Mouse (Mus musculus): ENCODE measurements around the gene Acox1. TPM values are rescaled to one million over a fixed set of nuclear protein-coding genes. Genes with fewer than 3 reads are reported as not detected.

Gene Acox1
- polyA plus RNA-seq, 1 experiment from 2014 or later, result 19.8 TPM

GRCm38 (mm10) chr11:116148761-116149221 lies 50.1 kb downstream of the Acox1 start:
- Histone ChIP-seq H3K9me3 (no peaks in the 10 kb centered on the region), H3K36me3 (replicated peaks) (peaks cover 100% of the 10 kb centered on the region), H3K4me3 (no peak overlapping the region), H3K27me3 (ENCODE audit: poor library complexity, severe bottlenecking) (no peaks in the 10 kb centered on the region), H3K4me1 (peaks cover 25% of the 10 kb centered on the region), H3K27ac (0 out of 2 replicates have a peak overlapping the region, but pooled peaks have one; percentile 5)
- WGBS, result 74% methylated on average over 20 of the region's 20 CpGs
- DNase-seq (ENCODE audit: extremely low spot score, low spot score), result no peak

- Histone ChIP-seq H3K27me3 (ENCODE audit: poor library complexity, severe bottlenecking) (no peaks in the 10 kb centered on the region), H3K9me3 (no peaks in the 10 kb centered on the region), H3K36me3 (replicated peaks) (peaks cover 100% of the 10 kb centered on the region), H3K4me3 (no peak overlapping the region), H3K27ac (peak overlapping the region; percentile 4; the same call in 1 of the 2 replicates), H3K4me1 (peaks cover 36% of the 10 kb centered on the region)
- WGBS, result 76% methylated on average over 25 of the region's 25 CpGs
- DNase-seq (ENCODE audit: extremely low spot score, low spot score), result no peak
Measured at GRCm38 (mm10) chr11:116146294-116146985, 52.4 kb downstream of the Acox1 start.

- H3K36me3 ChIP-seq (replicated peaks), result peaks cover 93% of the 10 kb centered on the region
- no peak overlapping the region for H3K27ac ChIP-seq
- no peak for DNase-seq (ENCODE audit: extremely low spot score, low spot score)
- H3K4me1 ChIP-seq, result peaks cover 36% of the 10 kb centered on the region
- H3K27me3 ChIP-seq (ENCODE audit: poor library complexity, severe bottlenecking), result no peaks in the 10 kb centered on the region
- no peaks in the 10 kb centered on the region for H3K9me3 ChIP-seq
- 58% methylated on average over 18 of the region's 18 CpGs for WGBS
- H3K4me3 ChIP-seq, result no peak overlapping the region
Measured at GRCm38 (mm10) chr11:116145481-116146293, 53.2 kb downstream of the Acox1 start.

GRCm38 (mm10) chr11:116143468-116143867 lies 55.4 kb downstream of the Acox1 start:
- WGBS, result 89% methylated on average over 3 of the region's 3 CpGs
- no peak for DNase-seq (ENCODE audit: extremely low spot score, low spot score)
- peaks cover 71% of the 10 kb centered on the region for H3K36me3 ChIP-seq (replicated peaks)

GRCm38 (mm10) chr11:116142211-116142991 lies 56.4 kb downstream of the Acox1 start:
- H3K9me3 ChIP-seq, result no peaks in the 10 kb centered on the region
- no peaks in the 10 kb centered on the region for H3K27me3 ChIP-seq (ENCODE audit: poor library complexity, severe bottlenecking)
- peaks cover 60% of the 10 kb centered on the region for H3K36me3 ChIP-seq (replicated peaks)
- peak overlapping the region; percentile 65 for H3K27ac ChIP-seq
- no peak for DNase-seq (ENCODE audit: extremely low spot score, low spot score)
- 75% methylated on average over 10 of the region's 10 CpGs for WGBS
- H3K4me1 ChIP-seq, result peaks cover 43% of the 10 kb centered on the region
- H3K4me3 ChIP-seq, result no peak overlapping the region

More at GRCm38 (mm10) chr11:116143468-116143867, 55.4 kb downstream of the Acox1 start:
- H3K27ac ChIP-seq, result no peak overlapping the region
- no peaks in the 10 kb centered on the region for H3K9me3 ChIP-seq
- no peak overlapping the region for H3K4me3 ChIP-seq
- no peaks in the 10 kb centered on the region for H3K27me3 ChIP-seq (ENCODE audit: poor library complexity, severe bottlenecking)
- peaks cover 42% of the 10 kb centered on the region for H3K4me1 ChIP-seq

- under 1% methylated on average over 60 of the region's 60 CpGs for WGBS
- peak; percentile 96 for DNase-seq (ENCODE audit: extremely low spot score, low spot score)
- H3K4me3 ChIP-seq, result peak within 1 kb of the TSS; percentile 99
- H3K9me3 ChIP-seq, result no peaks in the 10 kb centered on the region
- peaks cover 60% of the 10 kb centered on the region for H3K36me3 ChIP-seq (replicated peaks)
- peaks cover 45% of the 10 kb centered on the region for H3K4me1 ChIP-seq
- no peaks in the 10 kb centered on the region for H3K27me3 ChIP-seq (ENCODE audit: poor library complexity, severe bottlenecking)
- peak within 1 kb of the TSS; percentile 91 for H3K27ac ChIP-seq
Measured at GRCm38 (mm10) chr11:116138468-116139138, 60.2 kb downstream of the Acox1 start, which contains the start of gene Mrpl38. Mrpl38 (minus strand) TSS chr11:116138868.

- Histone ChIP-seq H3K4me3 (peak overlapping the region; percentile 99), H3K27ac (peak overlapping the region; percentile 91), H3K27me3 (ENCODE audit: poor library complexity, severe bottlenecking) (no peaks in the 10 kb centered on the region), H3K4me1 (peaks cover 45% of the 10 kb centered on the region), H3K9me3 (no peaks in the 10 kb centered on the region), H3K36me3 (replicated peaks) (peaks cover 60% of the 10 kb centered on the region)
- DNase-seq (ENCODE audit: extremely low spot score, low spot score), result no peak
- under 1% methylated on average over 20 of the region's 20 CpGs for WGBS
Measured at GRCm38 (mm10) chr11:116138096-116138467, 60.8 kb downstream of the Acox1 start.

- 94% methylated on average over 10 of the region's 10 CpGs for whole genome bisulfite sequencing
- peaks cover 61% of the 10 kb centered on the region for H3K36me3 ChIP-seq (replicated peaks)
- H3K27ac ChIP-seq, result no peak overlapping the region
- H3K4me3 ChIP-seq, result no peak overlapping the region
- no peaks in the 10 kb centered on the region for H3K9me3 ChIP-seq
- peaks cover 19% of the 10 kb centered on the region for H3K27me3 ChIP-seq (ENCODE audit: poor library complexity, severe bottlenecking)
- no peak for DNase-seq (ENCODE audit: extremely low spot score, low spot score)
- peaks cover 55% of the 10 kb centered on the region for H3K4me1 ChIP-seq
Measured at GRCm38 (mm10) chr11:116134171-116134570, 64.7 kb downstream of the Acox1 start.

- Histone ChIP-seq H3K27me3 (ENCODE audit: poor library complexity, severe bottlenecking) (peaks cover 24% of the 10 kb centered on the region), H3K4me3 (no peak overlapping the region), H3K27ac (no peak overlapping the region), H3K36me3 (replicated peaks) (peaks cover 61% of the 10 kb centered on the region), H3K4me1 (peaks cover 49% of the 10 kb centered on the region), H3K9me3 (no peaks in the 10 kb centered on the region)
- 73% methylated on average over 5 of the region's 5 CpGs for WGBS
- DNase-seq (ENCODE audit: extremely low spot score, low spot score), result no peak
Measured at GRCm38 (mm10) chr11:116133497-116133896, 65.3 kb downstream of the Acox1 start.

GRCm38 (mm10) chr11:116132366-116133333 lies 66.2 kb downstream of the Acox1 start:
- Histone ChIP-seq H3K4me3 (no peak overlapping the region), H3K9me3 (no peaks in the 10 kb centered on the region), H3K36me3 (replicated peaks) (peaks cover 61% of the 10 kb centered on the region), H3K27ac (no peak overlapping the region), H3K27me3 (ENCODE audit: poor library complexity, severe bottlenecking) (peaks cover 29% of the 10 kb centered on the region), H3K4me1 (peaks cover 48% of the 10 kb centered on the region)
- 87% methylated on average over 16 of the region's 16 CpGs for WGBS
- no peak for DNase-seq (ENCODE audit: extremely low spot score, low spot score)

Measured in forebrain, embryonic 10.5 days (tissue).